Mouse (Mus musculus) kidney, postnatal 25 days (tissue): ENCODE measurements around the gene Fbxl8.
"Not testable (repeated sequence)": the region's sequence is repeated elsewhere in the genome, so short reads cannot be mapped to it uniquely, and the experiment has no call there.

ENCODE experiments used
- DNase-seq, 2 experiments: peaks; one replicate each; pipeline ENCODE4 v3.0.0; 2021; ENCODE audit warnings: mixed read lengths in 2 of 2

Fbxl8 gene

GRCm38 (mm10) chr8:105264024-105264982 lies at the start of gene Fbxl8, which contains the start of gene Tradd:
TSS of gene Fbxl8 (plus strand) at chr8:105264648.
TSS of gene Tradd (minus strand) at chr8:105264609.
- peak; percentile 82 to 89 for DNase-seq

DNA sequence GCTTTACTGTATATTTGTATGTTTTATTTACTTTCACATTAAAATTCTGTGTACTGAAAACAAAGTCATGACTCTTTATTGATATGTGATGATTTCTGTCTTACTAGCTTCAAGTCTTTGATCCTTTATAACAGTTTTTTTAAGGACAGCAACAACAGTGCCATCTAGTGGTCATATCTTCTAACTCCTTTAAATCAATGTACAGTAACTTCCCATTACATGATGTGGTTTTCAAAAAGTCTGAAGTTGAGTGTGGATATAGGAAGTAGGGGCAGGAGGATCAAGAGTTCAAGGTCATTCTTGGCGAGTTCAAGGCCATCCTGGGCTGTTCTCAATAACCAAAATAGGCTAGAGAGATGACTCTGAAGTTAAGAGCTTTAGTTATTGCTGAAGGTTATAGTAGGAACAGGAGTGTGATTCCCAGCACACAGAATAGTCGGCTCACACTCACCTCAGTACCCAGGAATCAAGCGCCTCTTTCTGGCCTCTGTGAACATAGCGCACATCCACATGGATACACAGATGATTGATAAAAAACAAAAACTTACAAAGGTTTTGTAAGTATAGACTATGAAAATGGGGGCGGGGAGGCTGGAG lies 46.4 kb upstream of the Fbxl8 start:
- no peak for DNase-seq

DNA sequence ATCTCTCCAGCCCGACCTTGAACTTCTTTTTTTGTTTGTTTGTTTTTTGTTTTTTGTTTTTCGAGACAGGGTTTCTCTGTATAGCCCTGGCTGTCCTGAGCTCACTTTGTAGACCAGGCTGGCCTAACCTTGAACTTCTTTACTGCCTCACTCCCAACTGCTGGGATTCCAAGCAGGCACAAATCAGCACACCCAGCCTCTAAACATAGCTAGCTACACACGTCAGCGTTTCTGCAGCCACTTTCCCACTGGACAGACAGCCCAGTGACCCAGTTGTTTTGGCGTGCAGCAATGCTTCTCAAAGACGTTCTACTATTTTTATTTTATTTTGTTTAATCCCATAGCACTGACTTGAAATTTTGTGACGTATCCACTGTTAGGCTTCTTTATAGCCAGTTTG lies 40.6 kb upstream of the Fbxl8 start:
- no peak for DNase-seq

- peak; percentile 97 for DNase-seq
These were observed 39.8 kb upstream of the Fbxl8 start, which contains the start of gene D230025D16Rik for GRCm38 (mm10) chr8:105224413-105225271. TSS of gene D230025D16Rik (plus strand) at chr8:105225145.

- no peak for DNase-seq
These were observed 39.2 kb upstream of the Fbxl8 start for GRCm38 (mm10) chr8:105225272-105225593.

GRCm38 (mm10) chr8:105225917-105226316 lies 38.5 kb upstream of the Fbxl8 start:
- no peak for DNase-seq

DNA sequence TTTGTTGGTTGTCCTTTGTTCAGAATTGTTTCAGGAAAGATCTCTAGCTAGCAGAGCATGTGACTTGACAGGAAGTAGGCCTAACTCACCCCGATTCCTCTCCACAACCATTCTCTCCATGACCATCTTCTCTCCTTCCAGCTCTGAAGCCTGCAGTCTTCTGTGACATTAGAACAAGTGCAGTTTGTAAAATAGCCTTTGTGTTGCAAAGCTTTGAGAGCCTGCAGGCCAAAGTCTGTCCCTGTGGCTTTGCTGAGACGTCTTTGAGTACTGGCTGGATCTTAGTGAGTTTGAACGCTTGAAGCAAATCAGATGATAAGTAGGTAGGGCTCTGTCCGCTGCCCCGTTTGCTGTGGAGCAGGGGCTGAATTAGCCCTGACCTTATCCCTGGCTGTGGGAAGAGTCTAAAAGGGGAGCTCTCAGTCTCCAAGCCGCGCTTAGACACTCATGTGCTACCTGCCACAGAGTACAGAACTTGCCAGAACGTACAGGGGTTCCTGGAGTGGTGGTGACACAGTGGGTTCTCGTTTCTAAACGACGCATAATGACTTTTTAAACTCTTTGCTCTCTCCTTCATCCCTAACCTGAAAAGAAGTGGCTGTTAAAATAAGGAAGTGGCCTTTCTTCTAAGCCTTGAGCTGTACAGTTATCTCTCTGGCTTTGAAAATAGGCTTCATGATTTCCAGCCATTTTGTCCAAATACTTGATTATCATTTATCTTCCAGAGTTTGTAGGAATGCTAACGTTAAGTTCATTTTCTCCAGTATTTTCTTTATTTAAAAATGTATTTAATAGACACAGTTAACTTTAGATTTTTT lies 32.7 kb upstream of the Fbxl8 start:
- no peak for DNase-seq

GRCm38 (mm10) chr8:105232321-105232693 lies 32.1 kb upstream of the Fbxl8 start:
- DNase-seq = not testable (repeated sequence)

DNA sequence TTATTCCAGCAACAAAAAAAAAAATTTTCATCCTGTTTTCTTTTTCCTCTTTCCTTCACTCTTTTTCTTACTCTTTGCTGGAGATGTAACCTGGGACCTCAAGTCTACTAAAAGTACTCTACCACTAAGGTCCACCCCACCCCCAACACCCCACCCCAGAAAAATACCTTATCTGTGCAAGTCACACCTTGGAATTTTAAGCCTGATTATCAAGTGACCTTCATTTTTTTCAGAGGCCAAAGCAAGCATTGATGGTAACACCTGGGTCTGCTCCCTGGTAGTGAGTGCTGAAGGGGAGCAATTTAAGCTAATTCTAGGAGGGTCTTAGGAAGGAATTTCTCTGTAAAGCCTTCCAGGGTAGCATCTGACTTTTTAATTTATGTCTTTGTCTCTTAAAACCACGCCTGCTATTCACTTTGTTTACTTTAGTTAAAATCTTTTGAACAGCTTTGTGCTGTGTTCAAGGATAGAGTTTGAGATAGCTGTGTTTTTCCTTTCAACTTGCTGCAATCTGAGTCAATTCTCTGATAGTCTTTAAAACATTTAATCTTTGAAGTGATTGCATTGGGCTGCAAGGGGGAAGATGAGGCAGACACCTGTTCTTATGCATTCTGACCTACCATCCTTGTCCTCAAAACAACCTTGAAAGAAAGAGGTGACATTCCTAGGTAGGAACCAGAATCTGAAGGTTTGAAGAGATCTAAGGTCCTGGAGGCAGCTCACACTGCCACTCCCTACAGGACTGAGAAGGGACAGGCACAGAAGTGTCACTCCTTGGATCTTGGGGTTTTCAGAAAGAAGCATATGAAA lies 31.1 kb upstream of the Fbxl8 start:
- DNase-seq = no peak

- peak in 1 of 2 experiments; percentile 32 for DNase-seq
These were observed 29.2 kb upstream of the Fbxl8 start for GRCm38 (mm10) chr8:105235206-105235605.

DNA sequence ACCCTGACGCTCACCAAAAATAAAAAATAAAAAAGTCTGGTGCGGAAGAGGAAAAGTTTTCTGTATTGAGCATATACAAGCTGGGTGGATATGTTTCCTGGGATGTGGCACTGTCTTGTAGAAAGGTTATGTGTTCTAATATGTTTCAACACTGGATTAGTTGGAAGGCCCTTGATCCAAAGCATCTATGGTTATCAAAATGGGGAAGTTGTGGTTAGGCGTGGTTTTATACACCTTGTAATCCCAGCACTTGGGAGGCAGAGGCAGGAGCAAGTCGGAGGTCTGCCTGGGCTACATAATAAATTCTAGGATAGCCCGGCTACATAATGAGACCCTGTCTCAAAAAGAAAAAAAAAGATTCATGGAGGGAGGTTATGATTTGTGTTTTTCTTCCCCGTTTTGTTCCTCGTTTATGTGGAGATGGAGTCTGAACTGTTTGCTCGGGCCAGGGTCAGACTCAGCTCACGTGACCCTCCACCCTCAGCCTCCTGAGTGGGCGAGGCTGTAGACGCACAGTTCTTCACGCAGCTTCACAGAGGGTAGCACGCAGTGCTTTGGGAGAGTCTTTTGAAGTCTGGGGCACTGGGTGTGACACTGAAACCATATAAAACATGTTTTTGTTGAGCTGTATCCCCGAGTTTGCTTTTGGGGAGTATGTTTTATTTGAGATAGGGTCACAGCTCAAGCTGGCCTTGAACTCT lies 26.9 kb upstream of the Fbxl8 start:
- DNase-seq = no peak

DNA sequence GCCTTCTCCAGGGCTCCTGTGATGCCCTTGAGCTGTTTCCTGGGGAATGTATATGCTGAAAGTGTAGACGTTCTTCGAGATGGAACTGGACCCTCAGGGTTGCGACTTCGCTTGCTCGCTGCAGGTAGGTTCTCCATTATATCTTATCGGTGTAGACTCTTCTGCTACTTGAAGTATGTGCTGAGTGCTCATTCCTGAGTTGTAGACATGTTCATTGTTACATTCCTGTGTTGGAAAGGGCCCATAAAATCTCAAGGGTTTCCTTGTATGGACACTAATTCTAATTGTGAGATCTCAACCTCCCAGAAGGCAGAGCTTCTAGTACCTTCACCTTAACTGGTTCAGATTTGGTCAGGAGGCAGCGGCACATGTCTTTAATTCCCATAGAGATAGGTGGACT lies 23.4 kb upstream of the Fbxl8 start:
- DNase-seq = no peak

DNA sequence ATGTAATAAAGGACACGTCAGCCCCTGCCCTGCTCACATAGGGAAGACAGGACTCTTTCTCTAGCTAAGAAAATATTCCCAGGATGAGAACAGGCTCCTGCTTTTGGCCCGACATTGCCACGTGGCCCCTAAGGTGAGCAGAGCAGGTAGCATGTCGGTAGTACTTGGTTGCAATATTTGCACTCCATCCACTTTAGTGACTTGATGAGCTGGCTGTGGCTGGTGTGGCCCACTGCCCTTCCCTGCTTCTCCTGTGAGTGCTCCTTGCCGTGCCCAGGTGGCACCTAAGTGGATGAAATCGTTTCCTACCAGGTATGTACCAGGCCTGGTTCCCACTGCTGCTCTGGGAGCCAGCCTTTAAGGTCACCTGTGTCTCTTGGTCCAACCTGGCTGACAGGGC lies 12.5 kb upstream of the Fbxl8 start:
- DNase-seq = no peak

- DNase-seq = no peak
These were observed 11.5 kb upstream of the Fbxl8 start for GRCm38 (mm10) chr8:105252680-105253537.

DNA sequence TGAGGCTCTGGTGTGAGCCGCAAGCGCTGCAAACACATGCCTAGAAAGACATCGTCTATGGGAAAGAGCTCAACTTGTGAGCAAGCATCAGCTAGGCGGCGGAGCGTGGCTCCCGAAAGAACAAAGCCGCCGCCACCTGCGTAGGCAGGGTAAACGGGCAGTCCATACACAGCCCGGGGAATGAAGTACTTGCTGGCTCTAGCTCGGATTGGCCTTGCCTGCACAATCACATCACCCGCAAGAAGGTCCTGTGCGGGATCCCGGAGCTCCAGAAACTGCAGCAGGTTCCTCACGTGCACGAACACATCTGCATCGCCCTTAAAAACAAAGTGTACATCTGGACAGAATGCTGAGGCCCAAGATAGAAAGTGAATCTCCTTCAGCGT lies 10.7 kb upstream of the Fbxl8 start:
- DNase-seq = no peak

GRCm38 (mm10) chr8:105254152-105254965 lies 10.1 kb upstream of the Fbxl8 start:
- DNase-seq = peak; percentile 92 to 93

GRCm38 (mm10) chr8:105254966-105255350 lies 9.5 kb upstream of the Fbxl8 start, which contains the start of gene B3gnt9:
TSS of gene B3gnt9 (minus strand) at chr8:105255153.
- peak; percentile 38 to 74 for DNase-seq

GRCm38 (mm10) chr8:105257318-105258114 lies 6.9 kb upstream of the Fbxl8 start:
- no peak for DNase-seq
